Mouse (Mus musculus) stomach, postnatal 0 days (tissue): Measurements from ENCODE around the gene Lama5.

Source experiments
- CTCF ChIP-seq: IDR thresholded peaks from 2 replicates; pipeline ENCODE4 v1.5.1; 2016; ENCODE audit warnings: antibody characterized with exemption, low read depth, mild to moderate bottlenecking, moderate library complexity
- EP300 ChIP-seq: optimal IDR thresholded peaks from 2 replicates; pipeline ENCODE3; 2016; ENCODE audit warnings: antibody characterized with exemption

- peak; percentile 98 for TF ChIP-seq CTCF
- TF ChIP-seq EP300, result no peak
Observed at GRCm38 (mm10) chr2:180170806-180171521, 54.7 kb downstream of the Lama5 start, which contains the start of gene Adrm1.
